Mouse (Mus musculus) neural tube, embryonic 14.5 days (tissue): ENCODE measurements around the gene Srcin1. TPM values are rescaled to one million over a fixed set of nuclear protein-coding genes. Genes with fewer than 3 reads are reported as not detected.
A peak's percentile ranks its signal among the peaks of the same experiment; 100 is the strongest.

Source experiments
- ATAC-seq: fragments of 200-750 bp; cut with Nextera tagmentation; 2 replicates; pipeline ENCODE4 v1.8.0; 2017; ENCODE audit warnings: low read depth, mild to moderate bottlenecking, moderate TSS enrichment, moderate library complexity
- H3K27ac ChIP-seq: fragments of 300-500 bp; sonication (generic); 2 replicates; pipeline ENCODE4 v1.5.1; 2014; ENCODE audit warnings: low read depth, mild to moderate bottlenecking, control low read depth, low read length, moderate library complexity, mixed read lengths
- H3K27me3 ChIP-seq: fragments of 300-500 bp; sonication (generic); 2 replicates; pipeline ENCODE4 v1.6.1; 2014; ENCODE audit warnings: low read length; ENCODE audit not compliant: control insufficient read depth, insufficient read depth
- H3K36me3 ChIP-seq: fragments of 300-500 bp; sonication (generic); 2 replicates; pipeline ENCODE4 v1.6.1; 2014; ENCODE audit warnings: low read length, mixed read lengths; ENCODE audit not compliant: control insufficient read depth, insufficient read depth
- H3K4me1 ChIP-seq: fragments of 300-500 bp; sonication (generic); 2 replicates; pipeline ENCODE4 v1.6.1; 2014; ENCODE audit warnings: low read length; ENCODE audit not compliant: control insufficient read depth, insufficient read depth
- H3K4me2 ChIP-seq: fragments of 300-500 bp; sonication (generic); 2 replicates; pipeline ENCODE4 v1.6.1; 2014; ENCODE audit warnings: mild to moderate bottlenecking, low read depth, low read length, control low read depth
- H3K4me3 ChIP-seq: fragments of 300-500 bp; sonication (generic); 2 replicates; pipeline ENCODE4 v1.5.1; 2014; ENCODE audit warnings: low read depth, low read length, control low read depth, mixed read lengths
- H3K9ac ChIP-seq: fragments of 300-500 bp; sonication (generic); replicated peaks from 2 replicates; pipeline ENCODE4 v1.6.1; 2014; ENCODE audit warnings: low read depth, mild to moderate bottlenecking, control low read depth, low read length, mixed read lengths
- H3K9me3 ChIP-seq: fragments of 300-500 bp; sonication (generic); 2 replicates; pipeline ENCODE4 v1.6.1; 2016; ENCODE audit warnings: low read length; ENCODE audit not compliant: control insufficient read depth
- WGBS: fragments of 180-500 bp; shearing (Covaris S2); extraction: QIAGEN DNeasy Blood & Tissue Kit; methylation state at CpG from one replicate; pipeline ENCODE4 v1.1.7; 2014; 5-methylcytosine and 5-hydroxymethylcytosine counted together
- polyA plus RNA-seq: library from polyadenylated mRNA; unstranded; fragments of >200 nt; fragmentation: Nextera tagmentation; extraction: Ambion mirVana; gene quantifications from 2 replicates; pipeline ENCODE4 v1.2.1, GENCODE M21; 2014

Gene Srcin1
- polyA plus RNA-seq, 1 experiment from 2014 or later: 8.1 TPM

- H3K9ac ChIP-seq: no peak overlapping the region
- no peak overlapping the region for H3K27ac ChIP-seq
- H3K4me1 ChIP-seq: no peaks in the 10 kb centered on the region; the same call in 1 of the 2 replicates
- no peaks in the 10 kb centered on the region for H3K36me3 ChIP-seq
- no peaks in the 10 kb centered on the region for H3K27me3 ChIP-seq
- no peak for ATAC-seq
- WGBS: 4% methylated on average over 10 of the region's 10 CpGs
- no peaks in the 10 kb centered on the region for H3K9me3 ChIP-seq
- H3K4me2 ChIP-seq: no peak overlapping the region
- no peak overlapping the region for H3K4me3 ChIP-seq
These were observed 13.2 kb upstream of the Srcin1 start for GRCm38 (mm10) chr11:97589216-97589615.

GRCm38 (mm10) chr11:97585932-97586331 is 9.9 kb upstream of the Srcin1 start:
- H3K4me3 ChIP-seq: no peak overlapping the region
- H3K27ac ChIP-seq: no peak overlapping the region
- H3K9ac ChIP-seq: no peak overlapping the region
- no peaks in the 10 kb centered on the region for H3K27me3 ChIP-seq
- no peak for ATAC-seq
- no peaks in the 10 kb centered on the region for H3K36me3 ChIP-seq
- H3K4me2 ChIP-seq: no peak overlapping the region
- WGBS: 68% methylated on average over 10 of the region's 10 CpGs
- no peaks in the 10 kb centered on the region; the same call in 1 of the 2 replicates for H3K4me1 ChIP-seq
- H3K9me3 ChIP-seq: no peaks in the 10 kb centered on the region

- H3K36me3 ChIP-seq: no peaks in the 10 kb centered on the region
- H3K9ac ChIP-seq: no peak overlapping the region
These were observed 8.5 kb upstream of the Srcin1 start for GRCm38 (mm10) chr11:97584476-97584875.

GRCm38 (mm10) chr11:97579088-97579857 is 3.3 kb upstream of the Srcin1 start:
- no peaks in the 10 kb centered on the region for H3K9me3 ChIP-seq
- no peak for ATAC-seq
- H3K4me3 ChIP-seq: no peak overlapping the region
- 0 out of 2 replicates have a peak, but pooled peaks cover 3% of the 10 kb centered on the region for H3K27me3 ChIP-seq
- no peak overlapping the region for H3K9ac ChIP-seq
- H3K36me3 ChIP-seq: no peaks in the 10 kb centered on the region
- H3K4me1 ChIP-seq: peaks cover 13% of the 10 kb centered on the region; the same call in 1 of the 2 replicates
- no peak overlapping the region for H3K27ac ChIP-seq
- no peak overlapping the region for H3K4me2 ChIP-seq
- 7% methylated on average over 10 of the region's 10 CpGs for WGBS

More at GRCm38 (mm10) chr11:97584476-97584875, 8.5 kb upstream of the Srcin1 start:
- 78% methylated on average over 7 of the region's 7 CpGs for WGBS
- Histone ChIP-seq H3K4me3 (no peak overlapping the region), H3K4me1 (no peaks in the 10 kb centered on the region; the same call in 1 of the 2 replicates), H3K27ac (no peak overlapping the region), H3K27me3 (no peaks in the 10 kb centered on the region), H3K4me2 (no peak overlapping the region), H3K9me3 (no peaks in the 10 kb centered on the region)
- no peak for ATAC-seq

GRCm38 (mm10) chr11:97578286-97578685 is 2.3 kb upstream of the Srcin1 start:
- 0 out of 2 replicates have a peak, but pooled peaks cover 3% of the 10 kb centered on the region for H3K27me3 ChIP-seq
- 27% methylated on average over 2 of the region's 2 CpGs for WGBS
- ATAC-seq: no peak
- no peaks in the 10 kb centered on the region for H3K36me3 ChIP-seq
- no peak overlapping the region for H3K27ac ChIP-seq
- H3K4me1 ChIP-seq: peaks cover 22% of the 10 kb centered on the region
- H3K4me2 ChIP-seq: no peak overlapping the region
- no peak overlapping the region for H3K4me3 ChIP-seq
- H3K9me3 ChIP-seq: no peaks in the 10 kb centered on the region
- H3K9ac ChIP-seq: no peak overlapping the region

GRCm38 (mm10) chr11:97575638-97576037 is 348 bp downstream of the Srcin1 start:
- H3K9me3 ChIP-seq: no peaks in the 10 kb centered on the region
- H3K9ac ChIP-seq: peak overlapping the region; percentile 97
- H3K4me2 ChIP-seq: peak overlapping the region; percentile 89
- peaks cover 48% of the 10 kb centered on the region for H3K4me1 ChIP-seq
- H3K27me3 ChIP-seq: 0 out of 2 replicates have a peak, but pooled peaks cover 3% of the 10 kb centered on the region
- peak overlapping the region; percentile 93 for H3K27ac ChIP-seq
- 0% methylated on average over 17 of the region's 18 CpGs for WGBS
- ATAC-seq: peak; percentile 66
- H3K36me3 ChIP-seq: no peaks in the 10 kb centered on the region
- peak overlapping the region; percentile 90 for H3K4me3 ChIP-seq

GRCm38 (mm10) chr11:97575075-97575474 is 911 bp downstream of the Srcin1 start:
- Histone ChIP-seq H3K27ac (peak overlapping the region; percentile 93), H3K4me1 (peaks cover 52% of the 10 kb centered on the region), H3K4me3 (peak overlapping the region; percentile 90), H3K9ac (peak overlapping the region; percentile 97), H3K9me3 (no peaks in the 10 kb centered on the region), H3K4me2 (peak overlapping the region; percentile 89), H3K27me3 (0 out of 2 replicates have a peak, but pooled peaks cover 3% of the 10 kb centered on the region), H3K36me3 (no peaks in the 10 kb centered on the region)
- peak; percentile 60 for ATAC-seq
- WGBS: 0% methylated on average over 21 of the region's 62 CpGs

- Histone ChIP-seq H3K9ac (peak overlapping the region; percentile 97), H3K4me1 (peaks cover 57% of the 10 kb centered on the region), H3K27ac (peak overlapping the region; percentile 93), H3K9me3 (no peaks in the 10 kb centered on the region), H3K27me3 (0 out of 2 replicates have a peak, but pooled peaks cover 3% of the 10 kb centered on the region), H3K4me2 (peak overlapping the region; percentile 89), H3K36me3 (no peaks in the 10 kb centered on the region), H3K4me3 (peak overlapping the region; percentile 90)
- peak; percentile 25; the same call in 1 of the 2 replicates for ATAC-seq
- WGBS: 0% methylated on average over 25 of the region's 43 CpGs
These were observed 1.4 kb downstream of the Srcin1 start for GRCm38 (mm10) chr11:97574551-97575051.
